Mouse (Mus musculus) heart, postnatal 0 days (tissue): ENCODE measurements around the gene Gm47429. TPM values are rescaled to one million over a fixed set of nuclear protein-coding genes. Genes with fewer than 3 reads are reported as not detected.
"Not testable (repeated sequence)": the region's sequence is repeated elsewhere in the genome, so short reads cannot be mapped to it uniquely, and the experiment has no call there.

Experiments used
- ATAC-seq: fragments of 200-750 bp; cut with Nextera tagmentation; 2 replicates; pipeline ENCODE4 v1.8.0; 2017; ENCODE audit warnings: low read depth, moderate number of reproducible peaks, moderate library complexity; ENCODE audit not compliant: insufficient read depth
- DNase-seq: peaks from one replicate; pipeline ENCODE4 v3.0.0-alpha.2; 2016; ENCODE audit warnings: low spot score
- H3K27ac ChIP-seq: fragments of 300-500 bp; sonication (generic); 2 replicates; pipeline ENCODE4 v1.5.1; 2014; ENCODE audit warnings: low read depth, mild to moderate bottlenecking
- H3K27me3 ChIP-seq: fragments of 300-500 bp; sonication (generic); 2 replicates; pipeline ENCODE4 v1.6.1; 2014; ENCODE audit warnings: low read length, mixed read lengths; ENCODE audit not compliant: control insufficient read depth, insufficient read depth
- H3K36me3 ChIP-seq: fragments of 300-500 bp; sonication (generic); replicated peaks from 2 replicates; pipeline ENCODE4 v1.6.1; 2014; ENCODE audit warnings: low read length, mixed read lengths; ENCODE audit not compliant: control insufficient read depth, insufficient read depth
- H3K4me1 ChIP-seq: fragments of 300-500 bp; sonication (generic); 2 replicates; pipeline ENCODE4 v1.6.1; 2014; ENCODE audit warnings: antibody characterized with exemption; ENCODE audit not compliant: control insufficient read depth, insufficient read depth
- H3K4me2 ChIP-seq: fragments of 300-500 bp; sonication (generic); 2 replicates; pipeline ENCODE4 v1.6.1; 2014; ENCODE audit warnings: low read depth, mild to moderate bottlenecking, low read length, moderate library complexity
- H3K4me3 ChIP-seq: fragments of 300-500 bp; sonication (generic); 2 replicates; pipeline ENCODE4 v1.5.1; 2014; ENCODE audit warnings: low read depth, low read length
- H3K9ac ChIP-seq: fragments of 300-500 bp; sonication (generic); replicated peaks from 2 replicates; pipeline ENCODE4 v1.6.1; 2014; ENCODE audit warnings: low read depth, low read length, mixed read lengths
- H3K9me3 ChIP-seq: fragments of 300-500 bp; sonication (generic); replicated peaks from 2 replicates; pipeline ENCODE4 v1.6.1; 2016; ENCODE audit warnings: low read length; ENCODE audit not compliant: control insufficient read depth
- CTCF ChIP-seq: IDR thresholded peaks from 2 replicates; pipeline ENCODE4 v1.5.1; 2016; ENCODE audit warnings: antibody characterized with exemption, control low read depth, low read depth
- EP300 ChIP-seq: IDR thresholded peaks from 2 replicates; pipeline ENCODE4 v1.6.1; 2016; ENCODE audit warnings: antibody characterized with exemption, low read depth
- WGBS: fragments of 180-500 bp; shearing (Covaris S2); extraction: QIAGEN DNeasy Blood & Tissue Kit; methylation state at CpG from one replicate; pipeline ENCODE4 v1.1.7; 2014; 5-methylcytosine and 5-hydroxymethylcytosine counted together
- polyA plus RNA-seq: library from polyadenylated mRNA; unstranded; fragments of >200 nt; fragmentation: Nextera tagmentation; extraction: Ambion mirVana; gene quantifications from 2 replicates; pipeline ENCODE4 v1.2.1, GENCODE M21; 2015
- total RNA-seq: library from RNA; depleted of rRNA; stranded (reverse); fragments of >200 nt; gene quantifications from 2 replicates; pipeline ENCODE4 v1.2.3, GENCODE M21; 2014; ENCODE audit warnings: low replicate concordance; rRNA removed

Gm47429 gene
- not detected in 2 replicates for total RNA-seq
- polyA plus RNA-seq: not detected in 2 replicates

GRCm38 (mm10) chr13:50443812-50444211 lies at the start of gene Gm47429:
Gm47429 (minus strand) TSS chr13:50443912.
- H3K4me2 ChIP-seq: no peak within 1 kb of the TSS
- no peak within 1 kb of the TSS for H3K9ac ChIP-seq
- no peak for TF ChIP-seq EP300
- TF ChIP-seq CTCF: no peak
- ATAC-seq (no peak), DNase-seq (no peak)
- 71% methylated on average over 2 of the region's 2 CpGs for WGBS
- H3K4me3 ChIP-seq: no peak within 1 kb of the TSS
- H3K27me3 ChIP-seq: no peaks in the 10 kb centered on the region
- H3K27ac ChIP-seq: no peak within 1 kb of the TSS
- no peaks in the 10 kb centered on the region for H3K9me3 ChIP-seq
- H3K36me3 ChIP-seq: no peaks in the 10 kb centered on the region
- no peaks in the 10 kb centered on the region for H3K4me1 ChIP-seq

- ATAC-seq, H3K4me3 ChIP-seq, H3K9me3 ChIP-seq, H3K4me1 ChIP-seq, H3K4me2 ChIP-seq, H3K9ac ChIP-seq, H3K27me3 ChIP-seq, H3K36me3 ChIP-seq, H3K27ac ChIP-seq, DNase-seq: not testable (repeated sequence)
Observed at GRCm38 (mm10) chr13:50488510-50488909, 44.8 kb upstream of the Gm47429 start.

GRCm38 (mm10) chr13:50467007-50467406 lies 23.3 kb upstream of the Gm47429 start, which contains the start of gene Nutm2:
Nutm2 (plus strand) TSS chr13:50467307.
- Histone ChIP-seq H3K4me3 (no peak within 1 kb of the TSS), H3K27ac (no peak within 1 kb of the TSS), H3K9me3 (no peaks in the 10 kb centered on the region), H3K36me3 (no peaks in the 10 kb centered on the region), H3K27me3 (no peaks in the 10 kb centered on the region), H3K4me2 (no peak within 1 kb of the TSS), H3K4me1 (no peaks in the 10 kb centered on the region), H3K9ac (no peak within 1 kb of the TSS)
- no peak for ATAC-seq
- 63% methylated on average over 4 of the region's 4 CpGs for WGBS
- TF ChIP-seq CTCF (no peak), EP300 (no peak)
- no peak for DNase-seq

- ATAC-seq (no peak), DNase-seq (no peak)
- Histone ChIP-seq H3K4me2 (peak overlapping the region; percentile 43), H3K9me3 (no peaks in the 10 kb centered on the region), H3K36me3 (no peaks in the 10 kb centered on the region), H3K27ac (no peak overlapping the region), H3K4me3 (peak overlapping the region; percentile 15; the same call in 1 of the 2 replicates), H3K27me3 (no peaks in the 10 kb centered on the region), H3K9ac (no peak overlapping the region), H3K4me1 (no peaks in the 10 kb centered on the region)
- no peak for TF ChIP-seq EP300
- TF ChIP-seq CTCF: no peak
- 28% methylated on average over 27 of the region's 27 CpGs for WGBS
Observed at GRCm38 (mm10) chr13:50464621-50465562, 21.2 kb upstream of the Gm47429 start.

DNA sequence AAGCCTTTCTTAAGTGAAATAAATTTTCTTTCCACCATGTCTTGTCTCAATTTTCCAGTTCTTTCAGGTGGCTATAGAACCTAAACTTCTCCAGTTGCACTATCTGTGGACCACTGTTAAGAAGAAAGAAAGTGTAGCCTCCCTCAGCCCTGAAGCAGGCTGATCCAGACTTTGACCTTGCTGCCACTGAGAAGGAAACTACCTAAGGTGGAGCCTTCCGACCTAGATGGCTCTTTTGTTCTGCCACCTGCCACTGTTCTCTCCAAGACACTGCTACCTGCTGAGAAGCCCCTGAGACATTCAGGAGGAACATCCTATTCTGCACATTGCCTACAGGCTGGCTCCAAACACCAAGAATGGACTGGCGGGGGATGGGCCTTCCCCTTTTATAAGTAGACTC lies 16.7 kb upstream of the Gm47429 start:
- H3K4me1 ChIP-seq, DNase-seq: not testable (repeated sequence)
- WGBS: 53% methylated on average over 2 of the region's 2 CpGs

More for the DNA sequence above, 16.7 kb upstream of the Gm47429 start:
- H3K4me2 ChIP-seq, H3K36me3 ChIP-seq, H3K27ac ChIP-seq, H3K27me3 ChIP-seq, ATAC-seq, H3K9ac ChIP-seq, H3K9me3 ChIP-seq, H3K4me3 ChIP-seq: not testable (repeated sequence)
